Mouse (Mus musculus) urinary bladder, postnatal 10 days (tissue): ENCODE data around the gene Ssbp3.
A peak's percentile ranks its signal among the peaks of the same experiment; 100 is the strongest.

Experiments used
- DNase-seq: peaks from one replicate; pipeline ENCODE4 v3.0.0; 2022; ENCODE audit warnings: low spot score

Gene Ssbp3

GRCm38 (mm10) chr4:106985899-106986832 lies 75.7 kb downstream of the Ssbp3 start:
- no peak for DNase-seq

GRCm38 (mm10) chr4:106987725-106988364 lies 77.3 kb downstream of the Ssbp3 start:
- DNase-seq: peak; percentile 38

DNA sequence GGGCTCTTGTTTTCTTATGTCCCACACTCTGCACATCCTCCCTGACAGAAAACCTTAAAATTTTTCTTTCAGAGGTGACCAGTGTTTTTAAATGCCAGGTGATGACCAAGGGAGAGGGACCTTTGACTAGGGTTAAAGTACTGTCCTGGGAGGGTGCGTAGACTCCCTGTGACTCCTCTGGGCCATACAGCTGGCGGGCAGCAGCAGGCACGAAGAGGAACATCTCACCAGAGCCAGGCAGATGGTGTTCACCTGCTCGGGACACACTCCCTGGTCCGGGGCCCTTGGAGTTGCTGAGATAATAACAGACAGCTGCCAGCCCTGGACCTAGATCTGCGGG lies 78.4 kb downstream of the Ssbp3 start:
- no peak for DNase-seq

DNA sequence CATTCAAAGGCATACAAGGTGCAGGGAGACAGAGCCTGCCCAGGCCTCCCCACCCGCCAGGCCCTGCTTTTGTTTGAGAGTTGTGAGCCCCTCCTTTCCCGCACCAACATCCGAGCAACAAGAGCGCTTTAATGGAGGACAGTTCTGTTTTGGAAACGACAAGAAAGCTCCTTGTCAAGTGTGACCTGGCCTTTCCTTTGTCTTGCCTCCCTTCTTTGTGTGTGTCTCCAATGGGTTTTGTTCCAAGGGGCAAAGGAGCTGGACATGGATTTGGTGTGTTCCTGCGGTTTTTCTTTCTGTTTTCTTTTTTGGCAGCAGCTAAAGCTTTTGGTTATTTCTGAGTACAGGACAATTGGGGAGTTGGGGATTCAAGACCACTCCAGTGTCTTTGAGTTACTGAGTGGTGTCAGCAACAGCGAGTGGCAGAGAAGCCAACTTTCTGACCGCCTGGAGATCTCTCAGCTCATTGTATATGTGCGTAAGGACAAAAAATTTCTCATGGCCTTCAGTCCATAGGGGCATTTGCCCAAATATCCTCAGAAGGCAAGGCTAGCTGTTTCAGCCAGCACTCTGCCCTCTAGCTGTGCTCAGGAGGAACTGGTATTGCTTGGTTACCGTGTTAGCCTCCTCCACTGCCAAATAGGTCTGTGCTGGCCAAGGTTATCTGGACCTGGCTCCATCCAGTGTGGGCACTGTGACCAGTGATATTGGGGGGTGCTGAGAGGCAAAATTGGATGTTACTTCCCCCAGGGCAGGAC lies 78.9 kb downstream of the Ssbp3 start:
- no peak for DNase-seq

DNA sequence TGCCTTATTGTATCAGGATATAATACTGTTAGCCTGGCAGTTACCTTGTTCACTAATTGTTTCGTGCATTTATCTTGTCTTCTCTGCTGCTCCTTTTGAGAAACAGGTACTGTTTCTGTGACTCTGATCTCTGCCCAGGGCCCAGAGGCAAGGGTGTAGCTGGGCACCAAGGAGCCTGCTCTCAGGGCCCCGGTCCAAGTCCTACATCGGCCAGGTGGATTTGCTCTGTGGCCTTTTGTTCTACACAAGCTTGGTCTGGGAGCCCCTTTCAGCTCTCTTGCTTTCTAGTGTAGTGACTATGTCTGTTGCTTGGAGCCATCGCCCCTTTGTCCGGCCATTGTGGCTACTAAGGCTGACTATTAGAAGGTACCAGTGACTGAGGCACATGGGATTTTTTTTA lies 82.6 kb downstream of the Ssbp3 start:
- no peak for DNase-seq

DNA sequence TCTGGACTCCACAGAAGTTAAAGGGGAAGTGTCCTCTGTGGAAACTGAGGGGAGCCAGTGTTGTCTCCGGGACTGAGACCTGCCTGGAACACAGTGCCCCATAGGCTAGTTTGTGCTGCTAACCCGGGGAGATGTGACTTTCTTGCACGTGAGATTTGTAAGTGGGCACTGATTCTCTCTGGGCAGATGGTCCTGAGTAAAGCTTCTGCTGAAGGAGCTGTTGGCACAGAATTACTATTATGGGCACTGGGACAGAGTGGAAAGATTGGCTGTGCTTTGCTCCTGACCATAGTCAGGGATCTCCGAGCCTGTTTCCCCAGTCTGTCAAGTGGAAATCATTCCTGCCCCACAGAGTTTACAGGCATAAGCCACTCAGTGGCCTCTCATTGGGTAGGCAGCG lies 83.8 kb downstream of the Ssbp3 start:
- DNase-seq: no peak

- no peak for DNase-seq
Measured at GRCm38 (mm10) chr4:106995069-106995468, 84.6 kb downstream of the Ssbp3 start.

GRCm38 (mm10) chr4:106995513-106995912 lies 85.0 kb downstream of the Ssbp3 start:
- no peak for DNase-seq

DNA sequence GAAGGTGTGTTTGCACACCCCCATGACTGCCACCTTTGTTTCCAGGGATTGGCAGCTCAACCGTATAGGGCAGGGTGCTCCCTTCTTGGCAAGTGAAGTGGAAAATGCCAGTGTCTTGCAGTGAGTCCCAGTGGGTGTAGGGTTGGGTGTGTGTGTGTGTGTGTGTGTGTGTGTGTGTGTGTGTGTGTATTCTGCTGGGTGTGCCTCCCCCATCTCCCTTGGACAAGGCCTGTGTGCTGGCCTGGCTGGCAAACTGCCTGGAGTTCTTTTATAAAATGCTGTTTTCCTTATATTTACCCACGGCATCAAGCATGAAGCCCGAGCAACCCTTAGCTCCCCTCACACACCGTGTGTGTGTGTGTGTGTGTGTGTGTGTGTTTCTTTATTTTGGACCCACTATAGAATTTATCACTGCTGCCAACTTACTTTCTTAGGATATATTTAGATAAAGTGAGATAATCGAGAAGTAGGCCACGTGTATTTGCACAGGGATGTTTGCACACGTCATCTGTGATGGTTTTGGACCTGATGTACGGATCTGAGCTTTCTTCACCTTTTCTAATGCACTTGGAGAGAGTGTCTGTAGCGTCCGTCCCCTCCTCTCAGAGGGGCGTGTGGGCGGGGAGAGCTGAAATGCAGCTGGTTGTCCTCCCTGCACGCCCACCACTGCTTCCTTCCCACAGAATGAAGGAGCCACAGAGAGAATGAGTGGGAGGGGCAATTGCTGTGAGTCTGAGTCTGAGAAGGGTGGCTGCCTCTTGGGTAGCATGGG lies 86.0 kb downstream of the Ssbp3 start:
- no peak for DNase-seq

DNA sequence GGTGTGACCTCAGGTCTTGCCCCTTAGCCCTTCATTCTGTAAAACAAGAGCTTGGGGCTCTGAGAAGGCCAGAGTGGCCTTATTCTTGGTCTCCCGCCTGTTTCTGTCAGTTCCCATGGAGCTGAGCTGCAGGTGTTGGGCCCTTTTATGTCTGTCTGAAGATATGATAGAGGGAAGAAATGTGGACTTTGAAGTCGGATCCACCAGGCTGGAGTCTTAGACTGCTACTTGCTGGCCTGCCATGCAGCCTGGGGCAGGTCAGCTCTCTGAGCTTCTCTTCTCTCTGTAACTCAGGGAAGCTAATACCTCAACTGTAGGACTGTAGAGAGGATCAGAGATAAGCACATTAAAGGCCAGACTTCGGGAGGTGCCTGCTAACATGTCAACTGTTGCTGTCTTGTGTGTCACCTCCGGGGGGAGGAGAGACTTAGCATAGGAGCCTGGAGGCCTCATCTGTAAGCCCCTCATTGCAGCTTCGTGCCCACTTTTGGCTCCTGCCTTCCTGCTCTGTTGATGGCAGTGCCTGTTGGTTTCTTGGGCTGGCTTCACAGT lies 90.8 kb downstream of the Ssbp3 start:
- no peak for DNase-seq

DNA sequence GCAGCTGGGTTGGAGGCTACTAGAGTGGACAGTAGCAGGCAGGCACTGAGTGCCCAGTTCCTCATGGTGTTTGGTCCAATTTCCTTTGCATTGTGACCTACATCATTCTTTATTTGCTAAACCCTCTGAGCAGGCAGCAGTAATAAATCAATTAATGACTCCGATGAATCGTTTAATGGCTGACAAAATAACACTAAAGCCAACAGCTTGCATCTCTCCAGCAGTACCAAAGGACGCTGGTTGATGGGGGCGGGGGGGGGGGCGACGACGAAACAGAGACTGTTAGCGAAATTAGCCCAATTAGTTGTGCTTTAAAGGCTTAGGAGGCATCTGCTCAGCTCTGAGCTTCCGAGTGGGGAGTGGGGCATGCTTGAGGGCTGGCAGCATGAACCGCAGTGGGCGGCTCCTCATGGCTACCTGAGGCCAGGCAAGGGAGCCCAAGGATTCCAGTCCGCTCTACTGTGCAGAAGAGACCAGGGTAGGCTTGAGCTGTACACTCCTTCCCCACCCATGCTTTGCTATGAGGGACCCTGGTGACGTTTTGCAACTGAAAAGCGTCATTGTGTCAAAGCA lies 91.5 kb downstream of the Ssbp3 start:
- DNase-seq: no peak

GRCm38 (mm10) chr4:107002517-107003165 lies 92.1 kb downstream of the Ssbp3 start:
- DNase-seq: no peak

DNA sequence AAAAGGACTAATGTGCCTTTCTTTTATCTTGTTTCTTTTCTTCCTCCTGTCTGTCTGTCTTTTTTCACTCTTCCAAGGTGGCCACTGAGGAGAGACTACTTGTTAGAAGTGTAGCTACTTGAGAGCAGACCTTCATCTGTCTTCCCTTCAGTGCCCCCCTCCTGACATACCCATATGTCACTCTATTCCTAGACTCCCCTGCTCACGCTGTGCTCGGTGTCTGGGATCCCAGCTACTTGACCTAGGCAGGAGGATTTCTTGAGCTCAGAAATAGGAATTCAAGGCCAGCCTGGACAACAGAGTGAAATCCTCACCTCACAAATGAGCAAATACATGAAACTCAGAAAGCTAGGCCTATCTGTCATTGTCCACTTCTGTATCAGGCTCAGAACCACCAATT lies 92.7 kb downstream of the Ssbp3 start:
- DNase-seq: no peak

- DNase-seq: no peak
Measured at GRCm38 (mm10) chr4:107003786-107004185, 93.3 kb downstream of the Ssbp3 start.

- DNase-seq: no peak
Measured at GRCm38 (mm10) chr4:107004346-107004745, 93.8 kb downstream of the Ssbp3 start.

DNA sequence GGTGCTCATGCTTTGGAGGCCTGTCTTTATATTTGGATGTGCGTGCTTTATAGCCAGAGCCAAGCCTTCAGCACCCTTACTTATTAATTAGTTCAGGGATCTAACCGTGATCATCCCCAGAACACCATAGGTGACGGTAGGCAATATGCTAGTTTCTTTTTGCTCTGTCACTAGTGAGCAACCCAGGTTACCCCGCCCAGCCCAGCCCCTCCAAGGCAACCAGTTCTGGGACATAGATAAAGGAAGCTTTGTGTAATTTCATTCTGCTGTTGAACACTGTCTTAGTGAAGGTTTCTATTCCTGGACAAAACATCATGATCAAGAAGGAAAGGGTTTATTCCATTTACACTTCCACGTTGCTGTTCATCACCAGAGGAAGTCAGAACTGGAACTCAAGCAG lies 94.7 kb downstream of the Ssbp3 start:
- no peak for DNase-seq

GRCm38 (mm10) chr4:107006229-107006628 lies 95.7 kb downstream of the Ssbp3 start:
- no peak for DNase-seq

GRCm38 (mm10) chr4:107006807-107007206 lies 96.3 kb downstream of the Ssbp3 start:
- no peak for DNase-seq

- no peak for DNase-seq
Measured at GRCm38 (mm10) chr4:107007359-107007758, 96.9 kb downstream of the Ssbp3 start.

DNA sequence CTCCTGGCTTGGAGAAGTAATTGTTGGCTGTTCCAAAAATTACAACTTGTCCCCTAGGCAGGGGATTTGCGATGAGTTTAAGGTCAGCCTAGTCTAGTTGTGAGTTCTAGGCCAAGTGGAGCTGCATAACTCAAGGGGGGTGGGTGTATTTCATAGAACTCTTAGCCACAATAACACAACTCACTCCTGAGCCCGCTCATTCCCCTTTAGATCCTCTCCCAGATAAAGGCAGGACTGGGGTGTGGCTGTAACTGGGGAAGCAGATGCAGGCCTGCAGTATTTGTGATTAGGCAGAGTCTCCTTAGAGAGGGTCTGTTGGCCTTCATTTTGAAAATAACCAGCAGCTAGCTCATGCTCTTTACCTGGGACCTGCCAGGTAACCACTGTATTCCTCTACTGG lies 97.7 kb downstream of the Ssbp3 start:
- DNase-seq: no peak

DNA sequence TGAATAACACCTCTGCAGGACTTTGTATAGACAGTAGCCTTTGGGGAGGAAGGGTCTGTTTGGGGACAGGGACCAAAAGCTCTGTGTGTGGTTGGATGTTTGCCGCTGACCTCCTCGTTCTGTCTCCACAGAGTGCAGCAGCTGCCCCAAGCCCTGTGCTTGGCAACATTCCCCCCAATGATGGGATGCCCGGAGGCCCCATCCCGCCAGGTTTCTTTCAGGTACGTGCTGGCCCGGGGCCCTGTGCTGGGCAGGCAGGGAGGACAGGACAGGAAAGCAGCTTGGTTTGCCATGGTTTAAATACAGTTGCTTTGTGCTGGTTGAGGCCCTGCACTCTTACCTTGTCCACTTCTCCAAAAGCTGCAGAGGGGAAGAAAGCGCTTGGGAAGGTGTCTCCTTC lies 99.0 kb downstream of the Ssbp3 start:
- no peak for DNase-seq
